Mouse (Mus musculus) lung, postnatal 14 days (tissue): ENCODE data around the gene Igf1r.
"Not testable (repeated sequence)": the region's sequence is repeated elsewhere in the genome, so short reads cannot be mapped to it uniquely, and the experiment has no call there.

ENCODE experiments used
- DNase-seq: peaks from one replicate; pipeline ENCODE4 v3.0.0; 2021

Gene Igf1r

GRCm38 (mm10) chr7:68236817-68237216, 284.2 kb downstream of the Igf1r start:
- DNase-seq: no peak

- DNase-seq: no peak
These were observed 286.7 kb downstream of the Igf1r start for GRCm38 (mm10) chr7:68239220-68239827.

- no peak for DNase-seq
These were observed 288.6 kb downstream of the Igf1r start for GRCm38 (mm10) chr7:68241205-68241604.

- DNase-seq: no peak
These were observed 293.1 kb downstream of the Igf1r start for GRCm38 (mm10) chr7:68245681-68246080.

- DNase-seq: no peak
These were observed 293.6 kb downstream of the Igf1r start for GRCm38 (mm10) chr7:68246249-68246648.

- no peak for DNase-seq
These were observed 297.8 kb downstream of the Igf1r start for GRCm38 (mm10) chr7:68250411-68250810.

- DNase-seq: no peak
These were observed 298.3 kb downstream of the Igf1r start for GRCm38 (mm10) chr7:68250902-68251301.

- no peak for DNase-seq
These were observed 305.1 kb downstream of the Igf1r start for GRCm38 (mm10) chr7:68257767-68258166.

GRCm38 (mm10) chr7:68258326-68259150, 305.9 kb downstream of the Igf1r start:
- DNase-seq: no peak

GRCm38 (mm10) chr7:68259523-68260081, 307.0 kb downstream of the Igf1r start:
- no peak for DNase-seq

GRCm38 (mm10) chr7:68262612-68263200, 310.1 kb downstream of the Igf1r start:
- no peak for DNase-seq

- no peak for DNase-seq
These were observed 310.9 kb downstream of the Igf1r start for GRCm38 (mm10) chr7:68263346-68264027.

- peak; percentile 44 for DNase-seq
These were observed 311.4 kb downstream of the Igf1r start, which contains the start of gene Pgpep1l for GRCm38 (mm10) chr7:68264028-68264453. Gene Pgpep1l (minus strand): TSS chr7:68264233.

- DNase-seq: peak; percentile 32
These were observed 311.9 kb downstream of the Igf1r start for GRCm38 (mm10) chr7:68264531-68264930.

- DNase-seq: no peak
These were observed 312.8 kb downstream of the Igf1r start for GRCm38 (mm10) chr7:68265391-68265790.

GRCm38 (mm10) chr7:68266691-68267090, 314.1 kb downstream of the Igf1r start:
- no peak for DNase-seq

- no peak for DNase-seq
These were observed 317.9 kb downstream of the Igf1r start for GRCm38 (mm10) chr7:68270551-68270950.

- no peak for DNase-seq
These were observed 319.2 kb downstream of the Igf1r start for GRCm38 (mm10) chr7:68271816-68272215.

- DNase-seq: no peak
These were observed 320.0 kb downstream of the Igf1r start for GRCm38 (mm10) chr7:68272607-68273006.

- no peak for DNase-seq
These were observed 320.9 kb downstream of the Igf1r start, which contains the start of gene Fam169b for GRCm38 (mm10) chr7:68273515-68273914. Gene Fam169b (plus strand): TSS chr7:68273839.

GRCm38 (mm10) chr7:68274218-68274617, 321.6 kb downstream of the Igf1r start:
- no peak for DNase-seq

GRCm38 (mm10) chr7:68274951-68275350, 322.3 kb downstream of the Igf1r start:
- no peak for DNase-seq

- not testable (repeated sequence) for DNase-seq
These were observed 322.8 kb downstream of the Igf1r start for GRCm38 (mm10) chr7:68275445-68275837.
